Mouse (Mus musculus) fat pad, adult 2 months (tissue): Measurements from ENCODE around the gene Clcn3.
A peak's percentile ranks its signal among the peaks of the same experiment; 100 is the strongest.

Experiments
- DNase-seq: peaks from one replicate; pipeline ENCODE4 v3.0.0-alpha.2; 2011; ENCODE audit warnings: low read depth, low spot score; ENCODE audit errors: extremely low read depth

The Clcn3 gene

DNA sequence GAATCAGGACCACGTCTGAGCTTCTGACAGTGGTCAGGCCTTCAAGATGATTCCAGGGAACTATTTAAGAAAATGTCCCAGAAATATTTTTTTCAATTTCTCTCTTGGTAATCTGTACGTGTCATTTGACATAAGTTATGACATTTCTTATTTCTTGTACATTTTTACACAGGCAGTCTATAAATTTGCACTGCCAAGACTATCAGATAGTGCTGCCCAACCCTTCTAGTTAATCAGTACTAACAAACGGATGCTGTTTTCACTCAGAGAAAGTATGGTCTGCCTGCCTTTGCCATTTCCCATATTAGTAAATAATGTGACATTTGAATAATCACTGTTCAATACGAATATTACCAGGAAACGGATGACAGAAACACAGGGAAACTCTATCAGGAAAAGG lies 30.3 kb downstream of the Clcn3 start:
- DNase-seq = no peak

DNA sequence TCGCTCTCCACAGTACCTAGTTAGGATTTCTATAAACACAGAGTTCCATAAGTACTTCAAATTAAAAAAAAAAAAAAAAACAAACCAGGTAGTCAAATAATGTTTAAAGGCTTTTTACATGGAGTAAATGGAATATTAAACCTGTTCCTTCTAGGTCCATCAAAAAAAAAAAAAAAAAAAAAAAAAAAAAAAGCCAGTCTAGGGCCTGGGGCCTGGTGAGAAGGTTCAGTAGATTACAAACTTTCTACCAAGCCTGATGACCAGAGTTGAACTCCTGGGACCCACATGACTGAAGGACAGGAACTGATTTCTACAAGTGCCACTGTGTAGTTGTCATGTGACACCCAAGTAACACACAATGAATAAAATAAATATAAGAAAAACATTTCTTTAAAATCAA lies 31.3 kb downstream of the Clcn3 start:
- no peak for DNase-seq

DNA sequence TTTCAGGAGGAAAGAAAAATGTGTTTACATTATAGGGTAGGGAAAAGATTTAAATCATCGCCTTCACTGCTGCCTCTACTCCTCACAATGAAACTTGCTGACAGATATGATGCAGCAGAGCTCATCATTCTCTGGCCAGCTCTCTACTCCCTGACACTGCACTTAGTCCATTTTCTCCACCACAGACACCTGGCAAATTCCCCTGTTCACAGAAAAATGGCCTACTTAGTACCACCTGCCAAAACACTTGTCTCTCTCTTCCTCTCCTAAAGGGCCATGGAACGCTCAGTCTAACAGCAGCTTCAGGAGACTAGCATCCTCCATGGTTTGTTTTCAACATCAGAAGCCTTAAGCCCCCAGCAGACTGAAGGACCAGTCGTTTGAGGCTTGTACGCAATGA lies 31.8 kb downstream of the Clcn3 start:
- no peak for DNase-seq

GRCm38 (mm10) chr8:60949859-60950258 lies 33.2 kb downstream of the Clcn3 start:
- no peak for DNase-seq

DNA sequence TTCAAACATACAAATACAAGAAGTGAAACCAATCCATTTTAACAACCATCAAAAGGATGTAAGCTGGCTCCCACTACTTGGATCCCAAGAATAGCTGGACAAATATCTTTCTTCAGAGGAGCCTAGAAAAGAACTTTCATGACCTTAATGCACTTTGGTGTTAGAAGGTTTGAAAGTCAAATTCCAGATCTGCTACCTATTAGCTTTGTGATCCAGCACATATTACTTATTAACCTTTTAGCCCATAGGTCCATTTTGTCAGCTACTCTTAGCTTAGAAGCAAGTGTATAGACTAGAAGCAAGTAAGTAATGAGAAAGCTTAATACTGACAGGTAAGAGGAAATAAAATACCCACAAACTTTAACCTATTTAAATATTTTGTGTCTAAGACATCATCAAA lies 35.6 kb downstream of the Clcn3 start:
- DNase-seq = no peak

- no peak for DNase-seq
Measured at GRCm38 (mm10) chr8:60942867-60943266, 40.2 kb downstream of the Clcn3 start.

DNA sequence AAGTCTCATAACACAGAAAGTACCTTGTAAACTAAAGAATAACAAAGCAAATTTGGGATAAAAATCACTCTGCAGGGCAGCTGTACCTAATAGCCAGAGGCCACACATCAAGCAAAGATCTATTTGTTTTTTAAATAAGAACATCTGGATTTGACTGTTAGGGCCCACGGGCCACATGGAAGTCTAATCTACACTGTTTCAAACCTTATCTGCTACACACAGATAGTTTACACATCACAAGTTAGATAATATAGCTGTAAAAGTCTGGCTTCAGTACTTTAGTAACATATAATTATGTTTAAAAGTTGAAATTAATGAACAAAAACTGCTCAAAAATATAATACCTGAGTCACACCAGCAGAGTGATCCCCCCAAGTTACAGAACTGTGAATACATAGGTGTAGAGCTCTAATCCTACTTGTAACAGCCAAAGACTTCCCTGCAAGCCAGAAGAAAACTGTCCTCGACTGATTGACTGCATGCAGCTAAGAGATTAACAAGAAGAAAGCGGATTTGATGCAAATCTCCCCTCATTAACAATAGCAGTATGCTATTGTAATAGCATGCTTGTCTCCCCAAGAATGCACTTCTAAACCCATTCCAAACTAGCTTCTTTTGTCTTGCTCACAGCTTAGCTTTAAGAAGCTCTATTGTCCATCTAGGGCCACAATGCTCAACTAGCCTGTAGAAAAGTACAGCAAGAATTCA lies 44.2 kb downstream of the Clcn3 start:
- no peak for DNase-seq

DNA sequence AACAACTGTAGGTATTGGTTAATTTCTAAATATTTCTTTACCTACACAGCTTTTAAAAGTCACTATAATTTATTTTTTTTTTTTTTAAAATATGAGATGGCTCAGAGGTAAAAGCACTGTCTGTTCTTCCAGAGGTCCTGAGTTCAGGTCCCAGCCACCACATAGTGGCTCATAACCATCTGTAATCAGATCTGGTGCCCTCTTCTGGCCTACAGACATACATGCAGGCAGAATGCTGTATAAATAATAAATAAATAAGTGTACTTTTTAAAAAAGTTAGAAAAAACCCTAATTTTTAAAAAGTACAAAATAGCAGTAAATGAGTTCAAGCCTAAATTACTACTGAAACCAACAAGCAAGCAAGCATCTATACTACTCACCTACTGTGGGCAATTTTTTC lies 49.5 kb downstream of the Clcn3 start:
- no peak for DNase-seq

DNA sequence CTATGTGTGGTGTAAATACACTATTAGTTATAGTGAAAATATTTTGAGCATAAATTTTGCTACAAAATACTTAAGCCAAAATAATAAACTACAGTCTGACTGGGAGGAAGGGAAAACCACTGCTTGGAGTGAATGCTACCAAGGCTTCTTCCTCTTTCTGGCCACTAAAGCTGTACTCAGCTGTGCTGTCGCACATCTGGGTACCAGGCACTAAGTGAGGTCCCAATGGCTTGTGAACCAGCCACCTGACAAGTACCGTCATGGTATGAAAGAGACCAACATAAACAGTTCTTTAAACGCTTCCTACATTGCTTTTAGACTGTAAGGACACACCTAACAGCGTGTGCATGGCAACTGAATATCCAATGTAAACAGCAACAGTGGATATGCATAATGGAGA lies 62.9 kb downstream of the Clcn3 start:
- no peak for DNase-seq

DNA sequence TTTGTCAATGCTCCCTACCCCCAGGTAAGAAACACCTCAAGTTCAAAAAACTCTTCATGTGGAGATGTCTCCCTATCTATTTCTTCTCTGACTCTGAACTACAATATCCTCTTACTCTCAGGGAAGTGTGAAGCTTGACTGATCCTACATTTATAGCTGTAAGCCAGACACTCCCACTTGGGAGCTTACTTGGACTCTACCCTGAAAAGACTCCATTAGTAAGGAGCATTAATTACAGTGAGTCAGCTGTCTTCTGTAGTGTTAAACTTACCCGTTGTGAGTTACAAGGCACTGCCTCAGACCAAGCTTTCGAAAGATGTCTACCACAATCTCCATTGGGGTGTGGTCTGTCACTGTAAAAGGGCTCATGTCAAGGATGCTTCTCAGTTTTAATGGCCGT lies 64.0 kb downstream of the Clcn3 start:
- DNase-seq = no peak

DNA sequence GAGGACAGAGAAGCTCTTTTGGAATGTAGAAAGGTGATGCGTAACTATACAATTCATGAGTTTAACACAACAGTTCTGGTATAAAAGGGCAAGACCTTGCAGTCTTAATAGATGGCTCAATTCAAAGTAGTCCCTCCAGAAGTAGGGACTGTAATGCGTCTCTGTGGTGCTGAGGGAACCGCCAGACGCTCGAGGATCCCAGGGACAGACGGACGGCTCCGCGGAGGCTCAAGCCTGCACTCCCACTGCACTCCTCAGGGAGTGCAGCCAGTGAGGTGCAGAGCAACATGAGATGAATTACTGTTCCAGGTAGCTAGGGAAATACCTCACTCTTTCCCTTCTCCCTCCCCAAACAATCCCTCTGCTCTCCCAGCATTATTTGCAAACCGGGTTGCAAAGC lies 70.5 kb downstream of the Clcn3 start:
- DNase-seq = no peak

GRCm38 (mm10) chr8:60912081-60912480 lies 71.0 kb downstream of the Clcn3 start:
- DNase-seq = no peak

DNA sequence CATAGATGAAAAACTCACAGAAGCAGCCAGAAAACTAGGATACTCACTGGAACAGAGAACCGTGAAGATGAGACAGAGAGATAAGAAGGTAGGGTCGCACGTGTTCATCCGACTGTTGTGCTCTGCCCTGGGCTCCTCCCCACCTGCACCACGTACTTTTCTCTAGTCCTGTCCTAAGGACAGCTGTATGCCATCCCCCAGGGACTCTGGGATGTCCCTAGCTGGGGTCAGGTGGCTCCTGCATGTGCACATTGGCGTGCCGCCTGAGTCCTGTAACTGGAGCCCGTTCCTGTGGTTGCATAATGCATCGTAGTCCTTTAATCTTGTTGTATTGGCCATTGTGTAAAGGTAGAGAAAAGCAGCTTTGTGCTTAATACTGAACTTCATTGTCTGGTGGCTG lies 83.0 kb downstream of the Clcn3 start:
- peak; percentile 45 for DNase-seq

- no peak for DNase-seq
Measured at GRCm38 (mm10) chr8:60895878-60896277, 87.2 kb downstream of the Clcn3 start.

DNA sequence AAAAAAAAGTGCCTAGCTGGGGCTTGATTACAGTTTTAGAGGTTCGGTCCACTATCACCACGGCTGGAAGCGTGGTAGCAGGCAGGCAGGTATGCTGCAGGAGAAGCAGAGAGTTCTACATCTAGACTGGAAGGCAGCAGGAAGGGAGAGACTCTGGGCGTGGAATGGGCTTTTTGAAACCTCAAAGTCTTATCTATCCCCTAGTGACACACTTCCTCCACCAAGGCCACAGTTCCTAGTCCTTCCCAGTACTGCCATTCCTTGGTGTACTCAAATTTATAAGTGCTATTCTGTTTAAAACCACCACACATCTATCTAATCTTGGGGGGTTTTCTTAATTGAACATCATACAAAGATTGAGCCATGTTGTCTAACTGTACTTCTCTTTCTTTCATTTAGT lies 91.3 kb downstream of the Clcn3 start:
- DNase-seq = no peak

DNA sequence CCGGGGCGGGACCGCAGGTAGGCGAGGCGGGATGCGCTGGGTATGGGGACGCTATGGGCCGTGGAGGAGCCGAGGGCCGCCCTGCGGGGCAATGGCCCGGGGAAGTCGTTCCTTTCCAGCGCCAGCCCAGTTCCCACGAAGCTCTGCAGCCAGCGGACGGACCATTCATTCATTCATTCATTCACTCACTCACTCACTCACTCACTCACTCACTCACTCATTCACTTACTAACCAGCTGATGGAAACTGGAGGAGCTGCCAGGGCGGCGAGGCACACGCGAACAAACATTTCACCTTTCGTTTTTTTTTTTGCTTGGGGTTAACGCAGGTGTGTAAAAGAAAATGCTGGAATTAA lies 92.6 kb downstream of the Clcn3 start:
- DNase-seq = no peak

GRCm38 (mm10) chr8:60889843-60890519 lies 93.1 kb downstream of the Clcn3 start, which contains the start of gene Hpf1:
TSS of gene Hpf1 (plus strand) at chr8:60890418.
- peak; percentile 56 for DNase-seq

GRCm38 (mm10) chr8:60889131-60889842 lies 93.8 kb downstream of the Clcn3 start:
- DNase-seq = no peak

DNA sequence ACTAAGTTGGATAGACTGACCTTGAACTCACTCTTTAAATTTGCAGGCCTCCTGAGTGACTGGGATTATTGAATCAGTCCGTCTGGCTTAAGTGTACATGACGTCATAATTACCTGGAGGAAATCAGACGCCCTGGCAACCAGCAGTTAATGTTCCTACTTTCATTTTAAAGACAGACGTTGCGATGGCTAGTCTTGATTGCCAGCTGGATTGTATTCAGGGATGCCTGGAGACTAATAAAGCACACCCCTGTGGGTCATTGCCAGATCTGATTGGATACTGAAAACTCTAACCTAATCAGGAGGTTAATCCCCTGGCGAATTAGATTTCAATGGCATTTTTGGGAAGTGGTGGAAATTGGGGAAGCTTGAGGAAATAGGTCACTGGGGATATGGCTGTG lies 96.4 kb downstream of the Clcn3 start:
- DNase-seq = peak; percentile 66

DNA sequence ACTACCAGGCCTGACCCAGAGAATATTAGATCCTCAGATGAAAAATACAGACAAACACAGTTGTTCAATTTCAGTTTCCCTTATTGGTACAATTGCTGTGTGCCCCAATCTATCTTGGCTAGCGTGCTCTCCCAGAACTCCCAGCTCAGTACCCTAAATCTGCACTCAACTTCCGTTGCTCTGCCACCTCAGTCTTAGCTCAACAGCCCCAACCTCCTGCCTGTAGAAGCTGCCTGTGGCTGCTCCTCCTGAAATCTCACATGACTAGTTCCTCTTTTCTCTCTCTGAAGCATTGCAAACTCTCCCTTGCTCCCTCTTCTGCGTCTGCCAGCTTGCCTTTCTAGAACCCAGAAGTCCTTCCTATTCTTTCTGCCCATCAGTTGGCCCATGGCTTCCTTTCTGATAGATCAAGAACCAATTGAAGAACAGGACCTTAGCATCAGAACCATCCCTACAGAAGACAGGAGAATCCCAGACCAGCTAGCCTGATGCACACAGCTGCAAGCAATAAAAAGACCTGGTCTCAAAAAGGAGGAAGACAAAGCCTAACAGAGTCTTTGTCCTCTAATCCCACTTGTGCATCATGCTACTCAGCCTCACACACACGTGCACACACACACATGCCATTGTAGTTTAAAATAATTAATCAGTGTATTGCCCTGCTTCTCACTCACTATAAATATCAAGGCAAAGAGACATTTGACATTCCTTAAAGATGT lies 99.5 kb downstream of the Clcn3 start:
- no peak for DNase-seq

GRCm38 (mm10) chr8:60878617-60879016 lies 104.5 kb downstream of the Clcn3 start:
- DNase-seq = no peak
